Mouse (Mus musculus) splenic B cell, adult 2 months (primary cell): ENCODE measurements around the gene Dnajb4.

ENCODE experiments used
- DNase-seq: peaks from one replicate; pipeline ENCODE4 v3.0.0-alpha.2; 2011; ENCODE audit warnings: low read depth, low spot score
- H3K27me3 ChIP-seq: 2 replicates; pipeline ENCODE4 v1.6.1; 2012; ENCODE audit warnings: mild to moderate bottlenecking, low read length, moderate library complexity, mixed read lengths; ENCODE audit not compliant: control insufficient read depth, poor library complexity, insufficient read depth, severe bottlenecking
- H3K36me3 ChIP-seq: 2 replicates; pipeline ENCODE4 v1.6.1; 2012; ENCODE audit warnings: mild to moderate bottlenecking, low read length, moderate library complexity, mixed read lengths; ENCODE audit not compliant: control insufficient read depth, poor library complexity, insufficient read depth, severe bottlenecking

The Dnajb4 gene

GRCm38 (mm10) chr3:152225906-152226305 is 15.8 kb upstream of the Dnajb4 start:
- H3K36me3 ChIP-seq, result peaks cover 31% of the 10 kb centered on the region
- no peak for DNase-seq

DNA sequence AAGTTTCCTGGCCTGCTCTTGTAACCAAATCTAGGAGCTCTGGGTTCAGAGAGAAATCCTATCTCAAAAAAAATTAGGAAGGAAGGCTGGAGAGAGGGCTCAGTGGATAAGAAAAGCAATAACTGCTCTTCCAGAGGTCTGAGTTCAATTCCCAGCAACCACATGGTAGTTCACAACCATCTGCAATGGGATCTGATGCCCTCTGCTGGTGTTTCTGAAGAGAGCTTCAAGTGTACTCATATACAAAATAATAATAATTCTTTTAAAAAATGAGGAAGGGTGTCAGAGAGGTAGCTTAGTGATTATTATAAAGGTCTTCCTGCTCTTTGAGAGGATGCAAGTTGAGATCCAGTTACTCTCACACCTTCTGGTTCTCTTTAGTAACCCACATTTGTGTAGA is 14.8 kb upstream of the Dnajb4 start:
- DNase-seq, result peak; percentile 16
- Histone ChIP-seq H3K36me3 (peaks cover 33% of the 10 kb centered on the region), H3K27me3 (no peaks in the 10 kb centered on the region)

More at GRCm38 (mm10) chr3:152225906-152226305, 15.8 kb upstream of the Dnajb4 start:
- H3K27me3 ChIP-seq, result no peaks in the 10 kb centered on the region

DNA sequence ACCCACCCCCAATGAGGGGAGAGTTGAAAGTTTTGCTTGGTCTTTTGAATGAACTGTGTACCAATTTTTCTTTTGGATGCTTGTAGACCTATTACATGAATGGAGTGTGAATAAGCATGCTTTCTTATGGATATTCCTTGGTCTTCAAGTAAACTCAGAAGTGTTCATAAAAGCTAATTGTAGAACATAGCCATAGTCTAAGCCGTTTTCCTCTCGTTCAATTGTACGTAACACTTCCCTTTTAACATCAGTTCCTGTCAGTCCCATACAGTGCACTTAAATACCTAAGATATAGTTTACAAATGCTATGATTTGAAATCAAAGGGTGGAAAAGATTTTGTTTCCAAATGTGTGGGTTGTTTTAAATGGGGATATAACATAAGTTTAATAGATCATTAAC is 3.3 kb upstream of the Dnajb4 start:
- Histone ChIP-seq H3K36me3 (peaks cover 10% of the 10 kb centered on the region), H3K27me3 (no peaks in the 10 kb centered on the region)
- peak; percentile 29 for DNase-seq

DNA sequence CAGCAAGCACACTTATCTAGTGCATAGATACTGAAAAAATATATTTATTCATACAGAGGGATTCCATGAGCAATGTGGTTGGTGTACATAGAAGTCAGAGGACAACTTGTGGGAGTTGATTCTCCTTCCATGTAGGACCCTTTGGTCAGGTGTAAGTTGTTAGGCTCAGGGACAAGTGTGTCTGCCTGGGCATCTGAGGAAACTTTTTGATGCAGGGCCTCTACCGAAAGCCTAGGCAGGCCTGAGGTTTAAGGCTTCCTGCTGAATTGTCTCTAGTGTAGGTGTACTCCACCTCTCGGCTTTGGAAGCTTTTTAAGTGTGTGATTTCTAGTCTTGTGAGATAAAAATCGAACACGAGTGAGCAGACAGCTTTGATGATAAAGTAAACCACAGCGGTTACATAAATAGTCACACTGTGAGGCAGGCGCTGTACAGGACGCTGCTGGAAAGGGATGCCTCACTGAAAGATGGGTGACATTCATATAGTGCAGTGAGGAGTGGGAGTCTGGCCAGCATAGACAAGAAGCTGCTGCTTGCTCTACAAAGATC is 1.7 kb upstream of the Dnajb4 start:
- H3K36me3 ChIP-seq, result peaks cover 7% of the 10 kb centered on the region; the same call in 1 of the 2 replicates
- H3K27me3 ChIP-seq, result no peaks in the 10 kb centered on the region
- no peak for DNase-seq

DNA sequence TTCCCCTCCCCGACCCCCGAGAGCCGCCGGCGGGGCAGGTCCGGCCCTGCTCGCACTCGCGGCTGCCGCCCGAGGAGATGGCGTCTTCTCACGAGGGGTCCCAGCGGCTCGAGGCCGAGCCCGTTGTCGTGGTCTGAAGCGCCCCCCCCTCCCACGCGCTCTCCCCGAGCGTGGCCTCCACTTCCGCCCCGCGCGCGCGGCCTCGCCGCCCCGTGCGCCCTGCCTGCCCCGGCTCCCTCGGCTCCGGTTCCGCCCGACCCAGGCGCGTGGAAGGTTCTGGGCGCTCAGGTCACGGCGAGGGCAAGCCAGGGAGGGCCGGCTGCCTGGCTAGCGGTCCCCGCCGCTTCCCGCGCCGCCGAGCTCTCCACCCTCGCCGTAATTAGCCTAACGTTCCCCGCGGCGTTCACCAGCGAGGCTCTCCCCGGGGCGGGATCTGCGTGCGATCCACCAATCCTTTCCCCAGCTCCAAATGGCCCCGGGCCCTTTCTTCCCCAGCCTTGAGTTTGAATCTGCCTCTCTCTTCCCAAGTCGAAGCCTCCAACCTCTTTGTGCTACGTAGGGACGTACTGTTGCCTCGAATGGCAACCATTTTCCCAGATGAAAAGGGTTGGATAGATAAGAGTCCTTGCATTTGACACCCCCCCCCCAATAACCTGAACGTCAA is 758 bp upstream of the Dnajb4 start:
- no peaks in the 10 kb centered on the region for H3K27me3 ChIP-seq
- DNase-seq, result peak; percentile 83
- H3K36me3 ChIP-seq, result 0 out of 2 replicates have a peak, but pooled peaks cover under 1% of the 10 kb centered on the region

DNA sequence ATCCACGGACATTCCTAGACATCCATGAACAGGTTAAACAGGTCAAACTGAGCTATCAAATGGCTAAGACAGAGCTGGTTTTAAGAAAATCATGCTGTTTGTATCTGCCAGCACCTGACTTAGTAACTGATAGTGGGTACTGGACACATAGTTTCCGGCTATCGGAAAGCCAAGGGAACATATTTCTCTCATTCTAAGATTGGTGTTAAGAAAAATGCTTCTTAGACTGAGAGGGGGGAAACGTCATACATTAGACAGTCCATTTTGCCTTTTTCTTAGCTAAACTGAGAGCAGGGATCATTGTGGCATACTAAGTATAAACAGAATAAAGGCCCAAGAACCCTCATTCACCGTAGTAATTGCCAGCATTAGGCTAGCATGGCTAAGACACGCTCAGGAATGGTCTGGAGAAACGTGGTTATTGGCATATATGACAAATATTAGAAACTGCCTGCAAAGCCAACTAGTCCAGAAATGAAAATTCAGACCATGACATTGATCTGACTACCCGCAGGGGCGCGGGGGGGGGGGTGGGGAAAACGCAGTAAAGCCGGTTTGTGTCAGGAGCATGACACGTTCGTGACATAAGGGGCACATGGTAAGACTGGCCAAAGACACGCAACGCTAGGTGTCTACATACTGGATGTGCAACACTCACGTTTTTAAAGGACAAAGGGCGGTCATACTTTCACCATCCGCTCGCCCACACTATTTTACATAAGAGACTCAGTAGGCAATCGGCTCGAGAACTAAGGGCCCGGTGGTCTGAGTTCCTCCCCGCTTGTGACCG is 730 bp downstream of the Dnajb4 start:
- Histone ChIP-seq H3K27me3 (no peaks in the 10 kb centered on the region), H3K36me3 (no peaks in the 10 kb centered on the region)
- peak; percentile 82 for DNase-seq

GRCm38 (mm10) chr3:152208096-152208885 is 1.8 kb downstream of the Dnajb4 start:
- Histone ChIP-seq H3K27me3 (no peaks in the 10 kb centered on the region), H3K36me3 (no peaks in the 10 kb centered on the region)
- DNase-seq, result no peak

GRCm38 (mm10) chr3:152207156-152207555 is 2.9 kb downstream of the Dnajb4 start:
- no peak for DNase-seq
- no peaks in the 10 kb centered on the region for H3K36me3 ChIP-seq
- no peaks in the 10 kb centered on the region for H3K27me3 ChIP-seq

GRCm38 (mm10) chr3:152204577-152204976 is 5.5 kb downstream of the Dnajb4 start:
- DNase-seq, result no peak
- no peaks in the 10 kb centered on the region for H3K27me3 ChIP-seq

GRCm38 (mm10) chr3:152203996-152204395 is 6.1 kb downstream of the Dnajb4 start:
- Histone ChIP-seq H3K27me3 (no peaks in the 10 kb centered on the region), H3K36me3 (no peaks in the 10 kb centered on the region)
- no peak for DNase-seq

More at GRCm38 (mm10) chr3:152204577-152204976, 5.5 kb downstream of the Dnajb4 start:
- no peaks in the 10 kb centered on the region for H3K36me3 ChIP-seq

- H3K27me3 ChIP-seq, result no peaks in the 10 kb centered on the region
- no peaks in the 10 kb centered on the region for H3K36me3 ChIP-seq
- DNase-seq, result no peak
Observed at GRCm38 (mm10) chr3:152203411-152203810, 6.7 kb downstream of the Dnajb4 start.

- H3K36me3 ChIP-seq, result no peaks in the 10 kb centered on the region
- no peaks in the 10 kb centered on the region for H3K27me3 ChIP-seq
- no peak for DNase-seq
Observed at GRCm38 (mm10) chr3:152202942-152203341, 7.2 kb downstream of the Dnajb4 start.

- no peaks in the 10 kb centered on the region for H3K36me3 ChIP-seq
- DNase-seq, result no peak
- no peaks in the 10 kb centered on the region for H3K27me3 ChIP-seq
Observed at GRCm38 (mm10) chr3:152201651-152202050, 8.5 kb downstream of the Dnajb4 start.

DNA sequence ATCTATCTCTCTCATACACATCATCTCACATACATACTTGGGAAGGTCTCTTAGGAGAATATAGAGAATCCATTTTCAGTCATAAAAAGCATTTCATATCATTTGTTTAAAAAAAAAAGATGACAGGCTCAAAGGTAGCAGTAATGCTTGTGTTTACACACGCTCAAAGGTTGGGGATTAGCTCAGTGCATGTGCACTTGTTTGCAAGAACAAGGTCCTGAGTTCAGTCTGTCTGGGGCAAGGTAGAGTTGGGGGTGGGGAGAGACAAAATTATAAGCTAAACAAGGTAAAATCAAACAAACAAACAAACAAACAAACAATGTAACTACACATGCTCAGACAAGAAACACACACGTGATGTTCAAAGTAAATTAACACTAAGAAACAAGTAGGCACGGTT is 8.9 kb downstream of the Dnajb4 start:
- DNase-seq, result no peak
- H3K36me3 ChIP-seq, result no peaks in the 10 kb centered on the region

More for the DNA sequence above, 8.9 kb downstream of the Dnajb4 start:
- no peaks in the 10 kb centered on the region for H3K27me3 ChIP-seq
